ENCODE assay signal across 21 mouse cellular contexts in the genomic region with DNA sequence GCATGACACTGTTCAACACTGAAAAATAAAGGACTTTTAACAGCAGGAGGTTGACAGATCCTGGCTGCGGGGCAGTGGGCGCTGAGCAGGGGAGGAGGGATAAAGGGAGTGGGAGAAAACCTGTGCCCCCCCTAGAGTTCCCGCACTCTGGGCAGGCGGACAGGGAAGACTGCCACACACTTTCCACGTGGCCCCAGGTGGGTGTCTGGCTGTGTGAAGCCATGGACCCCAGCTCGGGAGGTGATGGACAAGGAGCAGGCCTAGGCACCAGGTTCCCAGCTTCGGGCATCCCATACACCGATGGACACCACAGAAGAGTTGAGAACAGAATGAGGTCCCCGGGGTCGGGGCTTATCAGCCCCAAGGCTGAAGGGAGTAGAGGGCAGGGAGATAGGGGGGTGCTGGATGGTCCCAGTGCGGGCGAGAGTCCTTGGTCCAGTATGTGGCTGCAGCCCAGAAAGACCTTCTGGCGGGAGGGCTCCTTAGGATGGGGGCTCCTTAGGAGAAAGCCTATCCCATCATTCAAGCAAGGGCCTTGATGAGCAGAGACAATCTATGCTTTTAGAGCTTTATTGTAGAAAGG.
DNase-seq lines count a peak whose midpoint lies in the region; ATAC-seq and TF ChIP-seq lines count a peak whose summit lies in the region.
"Had no signal": no experiment of that assay in that cellular context is flagged by ENCODE, and none has a peak within 500 bp of the region (broad histone marks: within the 10 kb centered on the region; RNA-seq: fewer than 3 reads in every experiment).

No protein-coding gene starts in this region.

- DNase-seq in heart, adult 11 months, result peak; percentile 75
- no peak for DNase-seq in heart, postnatal 36 days
- DNase-seq in midbrain, embryonic 14.5 days, result peak; percentile 11
- no peak for DNase-seq in midbrain, postnatal 0 days (ENCODE audit: low spot score)
- DNase-seq in hindbrain, postnatal 0 days (ENCODE audit: low spot score), result no peak
- DNase-seq in lung, postnatal 10 days, result no peak
- DNase-seq in left cerebral cortex, adult 9 months (ENCODE audit: low spot score in 2 of 2), result no peak
- DNase-seq: adrenal gland, postnatal 14 days; cerebellum, adult 9-11 months; heart, postnatal 10 days; kidney, adult 8-10 months; right cerebral cortex, postnatal 14 days; spleen, adult 18-20 months; thymus, adult 18-20 months; thymus, postnatal 4 days had no signal

- no peak overlapping the region for H3K4me2 ChIP-seq in midbrain, embryonic 14.5 days (ENCODE audit: low read length)
- H3K4me2 ChIP-seq in midbrain, postnatal 0 days (ENCODE audit: low read depth, low read length, poor library complexity, severe bottlenecking), result no peak overlapping the region
- no peak overlapping the region for H3K4me2 ChIP-seq in forebrain, embryonic 13.5 days
- no peak overlapping the region for H3K4me2 ChIP-seq in hindbrain, postnatal 0 days (ENCODE audit: low read depth, low read length)
- H3K4me2 ChIP-seq: heart, embryonic 11.5 days; neural tube, embryonic 12.5 days had no signal

- H3K9ac ChIP-seq in midbrain, embryonic 14.5 days (replicated peaks; ENCODE audit: low read length), result no peak overlapping the region
- H3K9ac ChIP-seq in midbrain, postnatal 0 days (replicated peaks; ENCODE audit: low read length, poor library complexity, severe bottlenecking), result no peak overlapping the region
- no peak overlapping the region for H3K9ac ChIP-seq in forebrain, embryonic 13.5 days
- H3K9ac ChIP-seq in hindbrain, postnatal 0 days (replicated peaks; ENCODE audit: low read length), result no peak overlapping the region
- H3K9ac ChIP-seq: neural tube, embryonic 12.5 days had no signal

- H3K4me3 ChIP-seq in midbrain, embryonic 14.5 days (replicated peaks; ENCODE audit: low read depth, low read length), result no peak overlapping the region
- H3K4me3 ChIP-seq in midbrain, postnatal 0 days (ENCODE audit: low read depth, low read length), result no peak overlapping the region
- no peak overlapping the region for H3K4me3 ChIP-seq in forebrain, embryonic 13.5 days
- H3K4me3 ChIP-seq in hindbrain, postnatal 0 days (ENCODE audit: low read length), result no peak overlapping the region
- H3K4me3 ChIP-seq: neural tube, embryonic 12.5 days had no signal

- no peaks in the 10 kb centered on the region for H3K4me1 ChIP-seq in midbrain, embryonic 14.5 days (ENCODE audit: control insufficient read depth, insufficient read depth, low read length)
- H3K4me1 ChIP-seq in midbrain, postnatal 0 days (ENCODE audit: insufficient read depth, low read length), result no peaks in the 10 kb centered on the region
- no peaks in the 10 kb centered on the region for H3K4me1 ChIP-seq in forebrain, embryonic 13.5 days
- no peaks in the 10 kb centered on the region for H3K4me1 ChIP-seq in hindbrain, postnatal 0 days (ENCODE audit: insufficient read depth, low read length)
- H3K4me1 ChIP-seq: neural tube, embryonic 12.5 days had no signal

- WGBS in midbrain, embryonic 14.5 days, result 78% methylated on average over 13 of the region's 13 CpGs
- 80% methylated on average over 13 of the region's 13 CpGs for WGBS in midbrain, postnatal 0 days
- WGBS in forebrain, embryonic 13.5 days, result 81% methylated on average over 13 of the region's 13 CpGs
- WGBS in hindbrain, postnatal 0 days, result 69% methylated on average over 13 of the region's 13 CpGs

- intact Hi-C loops in heart, postnatal 36 days (cut with DNase I), result no loop called here

- H3K9me3 ChIP-seq in midbrain, embryonic 14.5 days (ENCODE audit: control insufficient read depth, low read length), result no peaks in the 10 kb centered on the region
- H3K9me3 ChIP-seq in midbrain, postnatal 0 days (ENCODE audit: low read length), result no peaks in the 10 kb centered on the region
- H3K9me3 ChIP-seq in forebrain, embryonic 13.5 days (replicated peaks), result no peaks in the 10 kb centered on the region
- H3K9me3 ChIP-seq in hindbrain, postnatal 0 days (ENCODE audit: low read length), result no peaks in the 10 kb centered on the region
- H3K9me3 ChIP-seq: neural tube, embryonic 12.5 days had no signal

- no peaks in the 10 kb centered on the region for H3K27me3 ChIP-seq in midbrain, embryonic 14.5 days (ENCODE audit: control insufficient read depth, insufficient read depth, low read length)
- no peaks in the 10 kb centered on the region for H3K27me3 ChIP-seq in midbrain, postnatal 0 days (ENCODE audit: insufficient read depth, low read length)
- no peaks in the 10 kb centered on the region for H3K27me3 ChIP-seq in forebrain, embryonic 13.5 days
- no peaks in the 10 kb centered on the region for H3K27me3 ChIP-seq in hindbrain, postnatal 0 days (ENCODE audit: insufficient read depth, low read length)
- H3K27me3 ChIP-seq: CH12.LX; neural tube, embryonic 12.5 days had no signal

- 0 out of 2 replicates have a peak, but pooled peaks have one; percentile 32 for ATAC-seq in midbrain, embryonic 14.5 days (ENCODE audit: low FRiP score, low TSS enrichment)
- no peak; the same call in 1 of the 2 replicates for ATAC-seq in midbrain, postnatal 0 days (ENCODE audit: low FRiP score)
- ATAC-seq in forebrain, embryonic 13.5 days, result 0 out of 2 replicates have a peak, but pooled peaks have one; percentile 24
- ATAC-seq in hindbrain, postnatal 0 days, result 0 out of 2 replicates have a peak, but pooled peaks have one; percentile 12
- ATAC-seq: inflammation-experienced regulatory T-cells, adult 6 months; lung, postnatal 0 days had no signal

- no peak overlapping the region for H3K27ac ChIP-seq in midbrain, embryonic 14.5 days (replicated peaks; ENCODE audit: low read depth, low read length)
- H3K27ac ChIP-seq in midbrain, postnatal 0 days (ENCODE audit: low read depth, low read length), result no peak overlapping the region
- H3K27ac ChIP-seq in forebrain, embryonic 13.5 days, result no peak overlapping the region
- H3K27ac ChIP-seq in hindbrain, postnatal 0 days, result no peak overlapping the region
- H3K27ac ChIP-seq: neural tube, embryonic 12.5 days had no signal

- no peaks in the 10 kb centered on the region for H3K36me3 ChIP-seq in midbrain, embryonic 14.5 days (ENCODE audit: control insufficient read depth, insufficient read depth, low read length)
- no peaks in the 10 kb centered on the region for H3K36me3 ChIP-seq in midbrain, postnatal 0 days (ENCODE audit: insufficient read depth, low read length)
- H3K36me3 ChIP-seq in forebrain, embryonic 13.5 days (ENCODE audit: poor library complexity, severe bottlenecking), result no peaks in the 10 kb centered on the region
- H3K36me3 ChIP-seq in hindbrain, postnatal 0 days (ENCODE audit: insufficient read depth, low read length), result no peaks in the 10 kb centered on the region
- H3K36me3 ChIP-seq: neural tube, embryonic 12.5 days had no signal

- TF ChIP-seq CTCF in midbrain, postnatal 0 days (IDR thresholded peaks at IDR 0.05), result no peak
- TF ChIP-seq CTCF in hindbrain, postnatal 0 days (IDR thresholded peaks at IDR 0.05; ENCODE audit: low read depth), result no peak

Comparison
In these comparisons a context has a peak if more than half of its experiments do, and no peak if none do; other contexts are left out.
1. DNase-seq: peak in heart, adult 11 months (single experiment) and midbrain, embryonic 14.5 days (single experiment); none in heart, postnatal 36 days (0 of 2), midbrain, postnatal 0 days (single experiment), hindbrain, postnatal 0 days (single experiment), lung, postnatal 10 days (single experiment) and left cerebral cortex, adult 9 months (0 of 2).